Mouse (Mus musculus) heart, postnatal 14 days (tissue): ENCODE data around the gene Acap2. TPM values are rescaled to one million over a fixed set of nuclear protein-coding genes. Genes with fewer than 3 reads are reported as not detected.

Experiments used
- DNase-seq, 2 experiments: peaks; one replicate each; pipeline ENCODE4 v3.0.0; 2021 to 2022
- intact Hi-C: fragments of 180-260 bp; cut with DNase I; formaldehyde crosslinking; loops from one replicate; pipeline ENCODE4 v1.15.1; 2025
- long read RNA-seq, 2 experiments: library from polyadenylated mRNA; stranded (forward); transcript quantifications; one replicate each; pipeline ENCODE4 v2.0.0; 2021
- total RNA-seq, 2 experiments: library from RNA; stranded (reverse); gene quantifications; 2 replicates each; pipeline ENCODE4 v1.2.3; 2021

Gene Acap2
- total RNA-seq, result 10 to 100 TPM; 27.4 to 29.3 TPM
- long read RNA-seq, experiment 1, transcript Acap2-203 (23 exons, 3,414 nt), result major isoform, 6 of 7 reads
- long read RNA-seq, experiment 1, partial matches to known transcripts, result 0 of 7 reads
- long read RNA-seq, experiment 1, other reads (novel, unspliced or antisense), result 1 of 7 reads
- long read RNA-seq, experiment 2, partial matches to known transcripts, result 1 of 7 reads
- long read RNA-seq, experiment 2, other reads (novel, unspliced or antisense), result 2 of 7 reads

DNA sequence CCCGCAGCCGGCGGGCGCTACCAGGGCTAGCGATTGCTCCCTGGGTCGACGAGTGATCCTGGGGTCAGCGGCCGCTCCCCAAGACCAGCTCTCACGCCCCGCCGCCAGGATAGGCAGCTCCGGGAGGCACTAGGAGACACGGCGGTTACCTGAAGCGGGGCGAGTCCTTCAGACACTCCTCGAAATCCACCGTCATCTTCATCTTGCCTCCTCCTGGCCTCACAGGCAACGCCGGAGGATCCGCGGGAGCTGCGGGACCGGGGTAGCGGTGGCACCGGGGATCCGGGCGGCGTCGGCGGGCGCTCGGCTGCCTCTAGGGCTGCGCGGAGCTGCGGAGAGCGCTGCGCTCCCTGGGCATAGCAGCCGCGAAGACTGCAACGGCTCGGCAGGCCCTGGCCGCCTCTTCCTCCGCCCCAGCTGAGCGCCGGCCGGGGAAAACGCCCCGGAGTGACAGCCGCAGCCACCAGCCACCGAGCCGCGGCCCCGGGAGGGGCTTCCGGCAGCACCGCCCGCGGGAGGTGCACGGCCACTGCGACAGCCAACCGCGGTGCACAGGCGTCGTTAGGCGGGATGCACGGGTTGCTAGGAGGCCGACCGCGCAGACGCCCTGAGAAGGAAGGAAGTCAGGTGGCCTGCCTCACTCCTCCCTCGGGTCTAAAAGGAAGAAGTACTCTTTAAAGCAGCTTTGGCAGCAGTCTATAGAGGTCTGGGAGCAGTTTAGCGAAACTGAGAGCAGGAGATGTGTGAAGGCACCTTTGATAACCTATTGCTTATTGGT lies at the start of gene Acap2:
Acap2 (minus strand) TSS at position 456 of the 778 bp plus-strand sequence.
- peak; percentile 99 for DNase-seq
- intact Hi-C loops, result loop anchor here (2.0 kb wide), 1 partner anchor 74 kb away; the partner anchor contains the start of gene Ppp1r2

DNA sequence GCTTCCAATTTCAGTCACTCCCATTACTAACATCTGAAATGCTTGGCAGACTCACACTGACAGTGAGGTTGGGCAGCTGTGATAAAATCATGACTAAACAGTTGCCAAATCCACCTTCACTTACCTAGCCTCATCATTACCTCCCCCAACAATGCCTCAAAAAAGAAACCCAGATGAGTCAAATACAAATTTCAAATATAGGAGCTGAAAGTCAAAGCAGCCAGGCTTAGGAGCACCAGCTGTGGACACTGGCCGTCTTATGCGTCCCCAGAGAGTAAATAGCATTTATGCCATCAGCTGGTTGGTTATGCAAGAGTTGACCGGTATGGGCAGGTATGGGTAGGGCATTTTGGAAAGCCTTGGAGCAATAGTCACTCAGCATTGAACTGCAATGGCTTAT lies 48.4 kb upstream of the Acap2 start:
- intact Hi-C loops, result no loop called here

GRCm38 (mm10) chr16:31248717-31249116 lies 47.7 kb upstream of the Acap2 start:
- intact Hi-C loops, result no loop called here
- no peak for DNase-seq

More for the DNA sequence above, 48.4 kb upstream of the Acap2 start:
- no peak for DNase-seq

DNA sequence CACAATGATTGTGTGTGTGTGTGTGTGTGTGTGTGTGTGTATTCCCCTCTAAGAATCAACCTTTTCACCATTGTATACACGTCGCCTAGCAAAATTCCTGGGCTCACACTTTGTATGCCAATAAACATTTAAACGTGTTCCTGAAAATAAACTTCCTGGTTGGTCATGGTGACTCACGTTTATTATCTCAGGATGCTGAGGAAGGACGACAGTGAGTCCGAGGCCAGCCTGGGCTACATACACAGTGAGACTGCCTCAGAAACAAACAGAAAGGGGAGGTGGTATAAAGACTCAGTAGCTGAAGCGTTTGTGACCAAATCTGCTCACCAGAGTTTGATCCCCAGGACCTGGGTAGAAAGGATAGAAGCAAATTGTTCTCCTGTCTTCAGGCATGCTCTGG lies 46.4 kb upstream of the Acap2 start:
- intact Hi-C loops, result no loop called here
- DNase-seq, result no peak

DNA sequence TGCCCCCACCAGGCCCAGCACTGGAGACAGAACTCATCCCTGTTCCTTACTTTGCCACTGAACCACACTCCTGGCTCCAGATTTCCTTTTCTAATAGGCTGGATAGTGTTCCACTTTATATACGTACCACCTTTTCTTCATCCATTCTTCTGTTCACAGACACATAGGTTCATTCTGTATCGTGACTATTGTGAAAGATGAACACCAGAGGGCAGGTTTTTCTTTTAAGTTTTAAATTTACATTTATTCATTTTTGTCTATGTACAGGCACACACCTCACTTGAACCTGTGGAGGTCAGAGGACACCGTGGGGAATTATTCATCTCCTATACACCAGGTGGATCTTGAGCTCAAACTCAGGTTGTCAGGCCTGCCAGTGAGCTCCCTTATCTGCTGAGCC lies 43.0 kb upstream of the Acap2 start:
- intact Hi-C loops, result loop anchor here (2.0 kb wide), 1 partner anchor 103 kb away; no protein-coding TSS in a partner anchor
- no peak for DNase-seq

- DNase-seq, result no peak
- intact Hi-C loops, result no loop called here
These were observed 40.4 kb upstream of the Acap2 start for GRCm38 (mm10) chr16:31241433-31241832.

DNA sequence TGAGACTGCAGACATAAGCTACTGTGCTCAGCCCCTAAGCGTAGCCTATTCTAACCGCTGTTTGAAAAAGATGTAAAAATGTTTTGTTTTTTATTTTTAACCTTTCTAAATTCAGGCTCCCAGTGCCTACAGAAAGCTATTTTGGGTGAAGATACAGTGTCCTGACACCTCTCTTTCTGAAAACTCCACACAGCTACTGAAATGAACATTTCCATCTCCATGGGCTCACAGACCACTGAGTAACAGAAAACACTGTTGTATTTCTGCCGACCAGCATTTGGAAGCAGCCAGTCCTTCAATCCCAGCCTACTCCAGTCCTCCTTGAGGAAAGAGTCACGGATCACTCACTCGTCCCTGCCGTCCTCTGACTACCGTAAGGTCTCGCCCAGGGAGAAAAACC lies 39.5 kb upstream of the Acap2 start:
- intact Hi-C loops, result no loop called here
- no peak for DNase-seq

- intact Hi-C loops, result no loop called here
- DNase-seq, result no peak
These were observed 37.2 kb upstream of the Acap2 start for GRCm38 (mm10) chr16:31238281-31238680.

DNA sequence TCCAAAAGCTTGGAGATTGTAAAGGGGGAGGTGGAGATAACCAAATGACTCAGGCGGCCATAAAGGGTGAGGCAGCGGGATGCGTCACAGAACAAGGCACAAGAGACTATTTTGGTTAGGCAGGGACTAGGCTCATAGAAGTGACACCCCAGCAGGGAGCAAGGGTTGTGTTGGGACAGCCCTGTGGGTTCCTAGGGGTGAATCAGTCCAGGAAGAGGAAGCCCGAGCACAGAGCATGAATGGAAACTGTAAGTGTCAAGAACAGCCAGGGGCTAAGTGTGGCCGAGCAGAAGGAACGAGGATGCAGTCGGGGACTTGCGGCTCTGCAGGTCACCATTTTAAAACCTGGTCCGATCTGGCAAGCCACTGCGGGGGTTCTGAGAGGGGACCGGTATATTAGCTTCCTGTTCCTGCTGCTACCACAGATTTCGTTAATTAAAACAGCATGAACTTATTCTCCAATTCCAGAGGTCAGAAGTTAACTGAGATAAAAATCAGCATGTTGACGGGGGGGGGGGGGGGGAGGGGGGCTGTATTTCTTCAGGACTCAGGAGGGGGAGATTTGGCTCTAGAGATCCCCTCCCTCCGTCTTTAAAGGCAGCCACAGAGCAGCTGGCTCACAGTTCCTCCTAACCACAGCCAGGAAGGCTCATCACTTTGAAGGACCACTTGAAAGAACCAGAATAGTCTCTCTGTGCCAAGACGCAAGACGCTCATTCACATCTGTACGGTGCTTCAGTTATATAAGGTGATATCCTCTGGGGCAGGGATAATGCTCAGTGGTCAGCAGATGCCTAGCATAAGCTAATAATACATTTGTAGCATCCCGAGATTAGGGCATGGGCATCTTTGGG lies 34.6 kb upstream of the Acap2 start:
- DNase-seq, result no peak
- intact Hi-C loops, result no loop called here

- intact Hi-C loops, result no loop called here
- no peak for DNase-seq
These were observed 33.9 kb upstream of the Acap2 start for GRCm38 (mm10) chr16:31234808-31235456.

DNA sequence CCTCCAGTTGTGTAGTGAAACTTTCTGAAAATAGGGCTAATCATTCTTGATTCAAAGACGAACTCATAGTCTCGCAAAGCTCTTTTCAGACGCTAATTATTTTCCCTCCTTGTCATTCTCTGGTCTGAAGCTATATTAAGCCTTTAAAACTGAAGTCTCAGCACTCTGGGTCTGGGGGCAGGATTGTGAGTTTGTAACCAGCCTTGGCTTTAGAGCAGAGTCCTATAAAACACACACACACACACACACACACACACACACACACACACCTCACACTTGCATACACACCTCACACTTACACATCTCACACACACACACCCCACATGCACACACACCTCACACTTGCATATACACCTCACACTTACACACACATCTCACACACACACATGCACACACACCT lies 33.3 kb upstream of the Acap2 start:
- no peak for DNase-seq
- intact Hi-C loops, result no loop called here

- DNase-seq, result peak; percentile 78 to 81
- intact Hi-C loops, result no loop called here
These were observed 32.7 kb upstream of the Acap2 start for GRCm38 (mm10) chr16:31233541-31234339.

DNA sequence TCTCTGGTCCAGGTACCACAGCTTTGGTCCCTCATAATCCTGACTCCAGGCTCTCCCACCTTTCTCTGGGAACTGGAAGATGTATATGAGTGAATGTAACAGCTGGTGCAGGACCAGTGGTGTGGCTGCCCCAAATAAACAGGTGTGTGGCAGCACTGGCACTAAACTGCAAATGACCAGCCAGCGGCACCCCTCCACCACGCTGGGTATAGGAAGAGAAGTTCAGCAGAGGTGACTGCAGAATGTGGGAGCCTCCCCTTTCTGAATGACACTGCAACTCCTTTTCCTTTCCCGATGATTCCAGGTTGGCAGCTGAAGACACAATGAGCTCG lies 32.1 kb upstream of the Acap2 start:
- intact Hi-C loops, result no loop called here
- DNase-seq, result no peak

DNA sequence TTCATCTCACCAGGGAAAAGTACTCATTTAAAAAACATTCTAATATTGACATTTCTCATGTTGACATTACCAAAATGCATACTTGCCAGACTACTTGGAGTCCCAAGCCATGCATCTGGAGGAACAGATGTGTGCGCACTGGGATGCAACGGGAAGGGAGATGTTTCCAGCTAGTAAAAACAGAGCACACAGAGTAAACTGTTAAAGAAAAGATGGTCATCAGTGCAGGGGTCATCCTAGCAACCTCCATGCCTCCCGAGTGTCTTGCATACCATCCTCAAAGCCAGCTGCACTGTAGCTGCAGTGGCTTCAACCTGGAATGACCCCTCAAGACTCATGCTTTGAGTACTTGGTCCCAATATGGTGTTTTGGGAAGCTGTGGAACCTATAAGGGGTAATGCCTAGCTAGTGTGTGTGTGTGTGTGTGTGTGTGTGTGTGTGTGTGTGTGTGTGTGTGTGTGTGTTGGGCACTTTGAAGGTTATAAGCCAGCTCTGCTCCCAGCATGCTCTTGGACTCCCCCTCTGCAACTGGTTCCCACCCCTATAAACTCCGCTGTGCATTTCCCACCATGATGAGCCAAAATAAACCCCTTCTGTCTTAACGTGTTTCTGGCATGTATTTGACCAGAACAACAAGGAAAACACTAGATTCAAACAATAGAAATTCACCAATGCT lies 31.6 kb upstream of the Acap2 start:
- DNase-seq, result no peak
- intact Hi-C loops, result no loop called here

DNA sequence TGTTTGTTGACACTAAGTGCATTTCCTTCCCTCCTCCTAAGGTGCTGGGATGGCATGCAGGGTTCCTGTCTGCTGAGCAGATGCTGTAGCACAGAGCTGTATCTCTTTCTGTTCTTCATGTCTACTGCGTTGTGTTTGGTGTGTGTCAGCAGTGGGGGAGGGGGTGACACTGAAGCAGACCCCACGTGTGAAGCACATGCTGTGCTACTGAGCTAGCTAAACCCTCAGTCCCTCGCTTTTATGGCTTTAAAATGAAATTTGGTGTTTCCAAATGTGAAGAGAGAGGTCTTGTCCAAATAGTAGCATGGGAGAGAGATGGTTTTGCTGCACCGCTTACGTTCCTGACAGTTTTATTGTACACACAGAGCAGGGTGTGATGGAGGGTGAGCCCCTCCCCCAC lies 30.5 kb upstream of the Acap2 start:
- intact Hi-C loops, result no loop called here

DNA sequence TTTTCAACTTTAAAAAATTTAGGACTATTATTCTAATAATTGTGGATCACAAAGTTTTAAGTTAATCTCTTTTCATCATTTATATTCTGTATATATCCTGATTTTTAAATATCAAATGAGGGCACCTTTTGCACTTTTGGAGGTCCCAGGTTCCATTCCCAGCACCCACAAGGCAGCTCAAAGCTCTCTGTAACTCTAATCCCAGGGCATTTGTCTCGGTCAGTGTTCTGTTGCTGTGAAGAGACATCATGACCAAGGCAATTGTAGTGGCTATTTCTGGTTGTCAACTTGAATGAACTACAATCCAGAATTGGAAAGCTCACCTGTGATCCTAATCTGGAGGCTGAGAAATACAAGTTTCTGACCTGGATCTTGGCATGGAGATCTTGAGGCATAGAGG lies 26.7 kb upstream of the Acap2 start:
- no peak for DNase-seq
- intact Hi-C loops, result no loop called here

More for the DNA sequence above, 30.5 kb upstream of the Acap2 start:
- DNase-seq, result no peak

DNA sequence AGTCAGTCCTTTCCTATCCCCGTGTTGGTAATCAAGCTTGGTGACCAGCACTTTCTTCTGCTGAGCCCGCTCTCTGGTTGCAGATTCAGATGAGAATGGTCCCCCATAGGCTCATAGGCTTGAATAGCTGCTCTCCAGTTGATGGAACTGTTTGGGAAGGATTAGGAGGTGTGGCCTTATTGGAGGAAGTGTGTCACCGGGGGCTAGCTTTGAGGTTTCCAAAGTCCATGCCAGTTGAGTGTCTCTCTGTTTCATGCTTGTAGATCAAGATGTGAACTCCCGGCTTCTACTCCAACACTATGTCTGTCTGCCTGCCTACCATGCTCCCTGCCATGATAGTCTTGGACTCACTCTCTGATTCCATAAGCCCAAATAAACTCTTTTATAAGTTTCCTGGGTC lies 14.2 kb upstream of the Acap2 start:
- DNase-seq, result no peak
- intact Hi-C loops, result no loop called here

DNA sequence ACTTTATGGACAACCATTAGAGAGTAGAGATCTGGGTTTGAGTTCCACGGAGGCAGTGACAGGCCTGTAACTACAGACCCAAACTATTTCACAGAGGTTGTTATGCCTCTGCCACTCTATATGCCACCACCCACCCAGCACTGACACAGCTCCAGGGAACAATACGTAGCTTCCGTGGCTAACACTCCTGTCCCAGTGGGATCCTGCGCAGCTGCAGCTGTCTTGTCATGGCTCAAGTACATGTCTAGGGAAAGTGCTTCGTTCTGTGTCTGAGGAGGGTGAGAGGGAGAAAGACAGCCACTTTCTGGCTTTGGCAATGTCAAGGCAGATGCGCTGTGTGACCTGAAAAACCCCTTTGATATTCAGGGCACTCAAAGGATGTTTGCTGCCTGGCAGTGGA lies 12.4 kb upstream of the Acap2 start:
- DNase-seq, result no peak
- intact Hi-C loops, result no loop called here

DNA sequence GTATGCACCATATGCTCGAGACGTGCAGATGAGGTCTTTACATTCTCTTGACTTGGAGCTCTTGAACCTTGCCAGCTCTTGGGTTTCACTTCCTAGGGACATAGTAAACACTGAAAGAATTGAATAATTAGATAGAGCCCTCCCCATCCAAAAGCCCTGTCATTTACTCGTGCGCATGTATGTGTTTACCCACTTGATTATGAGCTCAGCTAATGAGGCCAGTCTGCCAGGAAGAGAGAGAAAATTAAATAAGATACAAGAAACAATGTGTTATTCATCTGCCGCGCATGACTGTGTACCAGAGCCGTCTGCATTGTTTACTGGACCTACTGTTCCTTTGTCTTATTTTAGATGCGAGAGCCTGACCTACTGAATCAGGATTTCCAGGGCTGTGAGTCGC lies 10.5 kb upstream of the Acap2 start:
- no peak for DNase-seq
- intact Hi-C loops, result no loop called here
